Mouse (Mus musculus): ENCODE measurements at regions not wholly inside any gene's neighbourhood (a gene's known extent, or its start where the extent isn't known, plus 50 kb on each side); places are given as distances from the start of the nearest gene placed in this dataset.

DNA sequence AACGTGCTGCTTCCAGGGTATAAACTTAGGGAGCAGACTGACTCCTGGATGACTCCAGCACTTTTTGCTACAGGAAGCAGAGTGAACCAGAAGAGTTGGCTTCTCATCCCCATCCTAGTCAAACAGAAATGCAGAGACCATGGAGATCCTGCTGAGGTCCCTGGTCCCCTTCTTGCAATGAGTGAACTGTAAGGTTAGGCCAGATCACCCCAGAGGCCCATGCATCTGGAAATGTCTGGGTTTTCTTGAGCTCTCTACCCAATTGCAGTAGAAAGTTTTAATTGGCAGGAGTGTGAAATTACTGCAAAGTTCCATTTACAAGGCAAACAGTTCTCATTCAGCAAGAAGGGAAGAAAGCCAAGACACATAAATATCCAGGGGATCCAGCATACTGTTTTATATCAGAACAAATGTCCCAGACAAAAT, 101.8 kb downstream of the Kctd12 start:
- TF ChIP-seq CTCF (IDR thresholded peaks at IDR 0.05; ENCODE audit: low read depth) (no peak), EP300 (IDR thresholded peaks at IDR 0.05; ENCODE audit: low read depth) (no peak)
